Mouse (Mus musculus) neural tube, embryonic 11.5 days (tissue): ENCODE measurements around the gene 4933402N03Rik. TPM values are rescaled to one million over a fixed set of nuclear protein-coding genes. Genes with fewer than 3 reads are reported as not detected.
A peak's percentile ranks its signal among the peaks of the same experiment; 100 is the strongest.

Experiments
- ATAC-seq: fragments of 200-750 bp; cut with Nextera tagmentation; 2 replicates; pipeline ENCODE4 v1.8.0; 2017; ENCODE audit warnings: moderate number of reproducible peaks, mild to moderate bottlenecking, moderate TSS enrichment, moderate library complexity; ENCODE audit not compliant: insufficient read depth, low FRiP score, low TSS enrichment
- DNase-seq: peaks from one replicate; pipeline ENCODE4 v3.0.0-alpha.2; 2015; ENCODE audit warnings: low spot score
- H3K27ac ChIP-seq: fragments of 300-500 bp; sonication (generic); 2 replicates; pipeline ENCODE4 v1.5.1; 2014; ENCODE audit warnings: low read depth, mild to moderate bottlenecking, low read length
- H3K27me3 ChIP-seq: fragments of 300-500 bp; sonication (generic); 2 replicates; pipeline ENCODE4 v1.6.1; 2014; ENCODE audit warnings: mild to moderate bottlenecking, low read length, mixed read lengths; ENCODE audit not compliant: control insufficient read depth, insufficient read depth
- H3K36me3 ChIP-seq: fragments of 300-500 bp; sonication (generic); 2 replicates; pipeline ENCODE4 v1.6.1; 2014; ENCODE audit warnings: mild to moderate bottlenecking, low read length, moderate library complexity, mixed read lengths; ENCODE audit not compliant: control insufficient read depth, insufficient read depth
- H3K4me1 ChIP-seq: fragments of 300-500 bp; sonication (generic); 2 replicates; pipeline ENCODE4 v1.6.1; 2014; ENCODE audit warnings: low read length, mixed read lengths; ENCODE audit not compliant: control insufficient read depth, insufficient read depth
- H3K4me2 ChIP-seq: fragments of 300-500 bp; sonication (generic); 2 replicates; pipeline ENCODE4 v1.6.1; 2014; ENCODE audit warnings: low read depth, mild to moderate bottlenecking, moderate library complexity
- H3K4me3 ChIP-seq: fragments of 300-500 bp; sonication (generic); 2 replicates; pipeline ENCODE4 v1.5.1; 2014; ENCODE audit warnings: low read depth, low read length
- H3K9ac ChIP-seq: fragments of 300-500 bp; sonication (generic); 2 replicates; pipeline ENCODE4 v1.6.1; 2014; ENCODE audit warnings: mild to moderate bottlenecking, low read length
- H3K9me3 ChIP-seq: fragments of 300-500 bp; sonication (generic); 2 replicates; pipeline ENCODE4 v1.6.1; 2016; ENCODE audit warnings: low read length; ENCODE audit not compliant: control insufficient read depth
- WGBS: fragments of 180-500 bp; shearing (Covaris S2); extraction: QIAGEN DNeasy Blood & Tissue Kit; methylation state at CpG from one replicate; pipeline ENCODE4 v1.1.7; 2014; 5-methylcytosine and 5-hydroxymethylcytosine counted together
- polyA plus RNA-seq: library from polyadenylated mRNA; unstranded; fragments of >200 nt; fragmentation: Nextera tagmentation; extraction: Ambion mirVana; gene quantifications from 2 replicates; pipeline ENCODE4 v1.2.1, GENCODE M21; 2014

The 4933402N03Rik gene
- polyA plus RNA-seq, 1 experiment from 2014 or later = not detected

DNA sequence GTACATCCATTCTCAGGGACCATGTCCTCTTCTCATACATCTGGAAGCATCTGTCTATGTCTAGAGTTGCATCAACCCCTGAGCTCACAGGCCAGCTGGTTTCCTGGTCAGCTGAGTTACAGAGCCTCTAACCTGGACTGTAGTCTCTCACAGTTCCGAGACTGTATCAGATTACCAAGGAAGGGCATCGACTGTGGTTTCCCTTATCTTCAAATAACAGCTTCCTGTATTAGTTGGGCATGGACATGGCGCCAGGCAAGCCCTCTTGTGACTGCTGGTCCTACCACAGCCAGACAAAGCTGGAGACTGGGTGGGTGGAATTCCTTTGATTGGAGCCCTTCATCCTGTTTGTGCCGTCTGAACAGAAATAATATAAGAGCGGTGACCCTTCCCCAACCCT lies 6.9 kb upstream of the 4933402N03Rik start:
- Histone ChIP-seq H3K9ac (no peak overlapping the region), H3K36me3 (no peaks in the 10 kb centered on the region), H3K4me2 (no peak overlapping the region), H3K4me3 (no peak overlapping the region), H3K27me3 (no peaks in the 10 kb centered on the region), H3K4me1 (no peaks in the 10 kb centered on the region), H3K9me3 (no peaks in the 10 kb centered on the region), H3K27ac (no peak overlapping the region)
- 84% methylated on average over 5 of the region's 5 CpGs for WGBS
- ATAC-seq (no peak), DNase-seq (no peak)

DNA sequence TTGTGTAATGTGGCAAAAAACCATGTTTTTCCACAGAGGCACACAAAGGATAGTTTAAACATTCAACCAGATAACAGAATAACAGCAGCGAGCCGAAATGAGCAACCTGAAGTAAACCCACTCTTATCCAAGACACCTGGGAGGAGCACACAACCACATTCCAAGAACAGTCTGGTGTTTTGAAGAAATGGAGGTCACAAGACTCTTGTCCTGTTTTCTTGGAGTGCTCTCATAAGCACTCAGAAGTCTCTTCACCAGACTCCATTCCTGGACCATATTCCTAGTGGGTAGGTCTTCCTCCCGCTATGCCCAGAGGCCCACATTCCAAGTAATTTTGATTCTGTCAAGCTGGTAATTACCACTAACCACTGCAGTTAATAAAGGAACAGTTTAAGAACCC lies 4.1 kb upstream of the 4933402N03Rik start:
- Histone ChIP-seq H3K27ac (no peak overlapping the region), H3K9me3 (no peaks in the 10 kb centered on the region), H3K9ac (no peak overlapping the region), H3K4me1 (no peaks in the 10 kb centered on the region), H3K27me3 (no peaks in the 10 kb centered on the region), H3K4me2 (no peak overlapping the region), H3K4me3 (no peak overlapping the region), H3K36me3 (no peaks in the 10 kb centered on the region)
- ATAC-seq (no peak), DNase-seq (no peak)
- 92% methylated on average over 3 of the region's 3 CpGs for WGBS

DNA sequence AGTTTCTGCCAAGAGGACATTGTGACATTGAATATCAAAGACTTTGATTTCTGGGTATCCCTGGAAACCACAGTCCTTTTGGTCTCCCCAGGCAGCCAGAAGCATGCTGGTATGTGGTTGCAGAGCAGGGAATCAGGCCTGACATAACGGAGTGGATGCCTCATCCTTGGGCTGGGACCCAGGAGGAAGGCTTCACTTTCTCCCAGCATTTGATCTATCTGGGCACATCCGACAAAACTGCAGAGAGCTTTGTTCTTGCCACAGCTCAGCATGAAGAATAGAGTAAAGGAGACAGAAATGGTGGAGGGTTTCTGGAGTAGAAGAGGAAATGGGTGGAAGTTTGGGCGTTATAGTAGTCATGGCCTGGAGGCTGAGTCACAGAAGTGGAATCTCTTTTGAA lies 12.9 kb downstream of the 4933402N03Rik start:
- Histone ChIP-seq H3K4me2 (no peak overlapping the region), H3K4me3 (no peak overlapping the region), H3K9ac (no peak overlapping the region), H3K36me3 (no peaks in the 10 kb centered on the region), H3K27me3 (no peaks in the 10 kb centered on the region), H3K4me1 (no peaks in the 10 kb centered on the region), H3K27ac (no peak overlapping the region), H3K9me3 (no peaks in the 10 kb centered on the region)
- ATAC-seq = no peak
- DNase-seq = no peak
- 75% methylated on average over 3 of the region's 3 CpGs for WGBS

DNA sequence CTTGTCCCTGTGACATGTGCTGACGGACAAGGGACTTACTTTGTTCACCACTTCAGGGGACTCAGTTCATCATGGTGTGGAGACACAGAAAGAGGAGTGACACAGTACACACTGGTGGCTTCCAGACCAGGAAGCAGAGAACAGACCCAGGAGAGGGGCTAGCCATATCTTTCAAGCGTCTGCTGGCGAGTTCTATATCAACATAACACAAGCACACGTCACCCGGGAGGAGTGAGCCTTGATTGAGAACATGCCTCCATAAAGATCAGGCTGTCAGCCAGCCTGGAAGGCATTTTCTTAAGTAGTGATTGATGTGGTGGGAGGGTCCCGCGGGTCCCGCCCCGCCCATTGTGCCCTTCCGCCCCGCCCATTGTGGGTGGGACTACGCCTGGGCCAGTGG lies 16.1 kb downstream of the 4933402N03Rik start:
- H3K4me2 ChIP-seq = no peak overlapping the region
- no peak overlapping the region for H3K4me3 ChIP-seq
- no peak overlapping the region for H3K27ac ChIP-seq
- H3K27me3 ChIP-seq = no peaks in the 10 kb centered on the region
- H3K4me1 ChIP-seq = no peaks in the 10 kb centered on the region
- 74% methylated on average over 12 of the region's 12 CpGs for WGBS
- no peak overlapping the region for H3K9ac ChIP-seq
- no peaks in the 10 kb centered on the region for H3K36me3 ChIP-seq
- ATAC-seq (no peak), DNase-seq (peak; percentile 19)
- no peaks in the 10 kb centered on the region for H3K9me3 ChIP-seq

DNA sequence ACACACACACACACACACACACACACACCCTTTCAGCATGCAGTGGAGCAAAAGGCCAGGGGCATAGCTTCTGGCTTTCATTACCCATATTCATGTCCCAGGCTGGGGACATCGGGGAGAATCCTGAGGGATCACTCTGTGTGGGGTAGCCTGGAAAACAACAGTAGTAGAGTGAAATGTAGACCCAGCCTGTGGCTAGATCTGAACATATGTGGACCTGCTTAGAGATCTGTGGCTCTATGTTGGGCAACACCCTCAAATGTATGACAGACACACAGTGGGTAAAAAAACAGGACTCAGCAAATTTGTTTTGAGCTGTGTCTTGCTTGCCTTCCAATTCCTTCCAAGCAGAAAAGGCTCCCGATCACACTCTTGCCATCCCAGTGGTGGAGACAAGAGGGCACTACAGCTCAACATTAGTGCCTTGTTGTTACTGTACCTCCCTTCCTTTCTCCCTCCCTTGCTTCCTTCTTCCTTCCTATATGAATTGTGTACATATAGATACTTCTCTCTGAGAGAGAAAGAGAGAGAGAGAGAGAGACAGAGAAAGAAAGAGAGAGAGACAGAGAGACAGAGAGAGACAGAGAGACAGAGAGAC lies 23.8 kb downstream of the 4933402N03Rik start:
- H3K4me2 ChIP-seq = no peak overlapping the region
- ATAC-seq = no peak
- 93% methylated on average over 2 of the region's 2 CpGs for WGBS

DNA sequence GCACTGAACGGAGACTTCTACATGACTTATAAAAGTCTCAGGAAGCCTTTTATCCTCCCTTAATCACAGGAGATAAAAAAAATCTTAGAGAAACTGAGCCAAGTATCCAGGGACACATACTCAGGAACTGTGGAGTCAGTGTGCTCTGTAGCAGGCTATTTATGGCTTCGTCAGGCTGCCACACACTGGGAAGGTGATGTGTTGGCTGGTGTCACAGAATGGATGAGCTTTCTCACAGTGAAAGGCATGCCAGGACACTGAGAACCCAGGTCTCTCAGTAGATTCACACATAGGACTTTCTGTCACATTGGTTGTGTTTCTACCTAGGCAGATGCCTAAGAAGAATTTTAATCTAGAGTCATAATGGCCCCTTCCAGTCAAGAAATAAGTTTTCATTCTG lies 31.7 kb downstream of the 4933402N03Rik start:
- Histone ChIP-seq H3K4me1 (no peaks in the 10 kb centered on the region), H3K4me3 (no peak overlapping the region), H3K27me3 (no peaks in the 10 kb centered on the region), H3K27ac (no peak overlapping the region), H3K36me3 (no peaks in the 10 kb centered on the region), H3K4me2 (no peak overlapping the region), H3K9me3 (no peaks in the 10 kb centered on the region), H3K9ac (no peak overlapping the region)
- ATAC-seq (no peak), DNase-seq (no peak)
- 80% methylated on average over 2 of the region's 2 CpGs for WGBS

More for the DNA sequence above, 23.8 kb downstream of the 4933402N03Rik start:
- H3K9ac ChIP-seq = no peak overlapping the region
- no peaks in the 10 kb centered on the region for H3K36me3 ChIP-seq
- H3K9me3 ChIP-seq = no peaks in the 10 kb centered on the region
- H3K27ac ChIP-seq = no peak overlapping the region
- no peak for DNase-seq
- H3K4me1 ChIP-seq = no peaks in the 10 kb centered on the region
- H3K4me3 ChIP-seq = no peak overlapping the region
- no peaks in the 10 kb centered on the region for H3K27me3 ChIP-seq

DNA sequence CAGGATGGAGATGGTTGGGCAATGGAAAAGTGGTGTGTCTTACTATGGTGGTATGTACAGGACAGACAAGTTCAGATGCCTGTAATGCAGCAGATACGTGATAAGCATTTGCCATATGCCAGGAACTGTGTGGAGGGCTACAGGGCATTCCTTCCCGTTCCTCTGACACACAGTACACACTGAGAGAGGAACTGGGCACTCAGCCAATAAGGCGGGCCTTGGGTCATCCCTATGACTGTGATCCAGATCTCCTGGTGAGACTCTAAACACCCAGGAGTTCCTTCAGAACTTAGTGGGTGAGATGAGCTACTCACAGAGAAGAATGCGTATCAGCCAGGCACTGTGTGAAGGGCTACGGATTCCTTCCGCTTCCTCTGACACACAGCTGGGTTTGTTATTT lies 32.4 kb downstream of the 4933402N03Rik start:
- ATAC-seq (no peak), DNase-seq (no peak)
- WGBS = 76% methylated on average over 6 of the region's 6 CpGs
- Histone ChIP-seq H3K36me3 (no peaks in the 10 kb centered on the region), H3K4me2 (no peak overlapping the region), H3K4me3 (no peak overlapping the region), H3K27me3 (no peaks in the 10 kb centered on the region), H3K9ac (no peak overlapping the region), H3K9me3 (no peaks in the 10 kb centered on the region), H3K4me1 (no peaks in the 10 kb centered on the region), H3K27ac (no peak overlapping the region)

DNA sequence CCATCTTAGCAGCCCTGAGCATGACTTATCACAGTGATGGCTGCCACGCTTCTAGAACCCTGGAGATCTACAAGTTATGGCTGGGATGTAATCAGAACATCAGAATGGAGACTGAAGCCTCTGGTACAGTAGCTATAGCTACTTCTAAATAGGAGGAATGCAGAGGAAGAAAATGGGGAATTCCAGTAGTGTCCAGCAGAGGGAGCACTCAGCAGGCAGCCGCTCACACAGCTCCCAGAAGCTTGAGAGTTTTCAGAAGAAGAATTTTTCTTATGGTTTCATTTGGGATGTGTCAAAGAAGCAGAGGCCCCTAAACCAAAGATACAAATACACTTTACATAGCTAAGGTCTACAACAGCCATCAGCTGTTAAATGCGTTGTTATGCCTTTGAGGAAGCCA lies 33.6 kb downstream of the 4933402N03Rik start:
- 31% methylated on average over 3 of the region's 3 CpGs for WGBS
- no peaks in the 10 kb centered on the region for H3K9me3 ChIP-seq
- H3K27ac ChIP-seq = no peak overlapping the region
- ATAC-seq (no peak), DNase-seq (peak; percentile 53)
- H3K4me3 ChIP-seq = no peak overlapping the region
- no peak overlapping the region for H3K9ac ChIP-seq
- H3K4me2 ChIP-seq = no peak overlapping the region
- H3K36me3 ChIP-seq = no peaks in the 10 kb centered on the region
- H3K4me1 ChIP-seq = no peaks in the 10 kb centered on the region
- no peaks in the 10 kb centered on the region for H3K27me3 ChIP-seq
